Mouse (Mus musculus) neural tube, embryonic 14.5 days (tissue): ENCODE results near the gene Cldn8. TPM values are rescaled to one million over a fixed set of nuclear protein-coding genes. Genes with fewer than 3 reads are reported as not detected.

Experiments used
- polyA plus RNA-seq: library from polyadenylated mRNA; unstranded; fragments of >200 nt; fragmentation: Nextera tagmentation; extraction: Ambion mirVana; gene quantifications from 2 replicates; pipeline ENCODE4 v1.2.1, GENCODE M21; 2014

The Cldn8 gene
- polyA plus RNA-seq, 1 experiment from 2014 or later, result not detected

Other genes with a start within 250 kb of the Cldn8 start
- gene Cldn17, start 56.2 kb downstream of the Cldn8 start, polyA plus RNA-seq, result not detected in 2 replicates
- gene Krtap24-1, start 49.1 kb upstream of the Cldn8 start, polyA plus RNA-seq, result not detected in 2 replicates
- gene 2310079G19Rik, start 64.5 kb upstream of the Cldn8 start, polyA plus RNA-seq, result not detected in 2 replicates
- gene Krtap26-1, start 84.6 kb upstream of the Cldn8 start, polyA plus RNA-seq, result not detected in 2 replicates
- gene Krtap27-1, start 108.5 kb upstream of the Cldn8 start, polyA plus RNA-seq, result not detected in 2 replicates
- gene 2310061N02Rik, start 144.8 kb upstream of the Cldn8 start, polyA plus RNA-seq, result not detected in 2 replicates
- gene Krtap13-1, start 165.7 kb upstream of the Cldn8 start, polyA plus RNA-seq, result not detected in 2 replicates
- not detected in 2 replicates for gene Krtap13, start 188.5 kb upstream of the Cldn8 start, polyA plus RNA-seq
- not detected in 2 replicates for gene 2310034C09Rik, start 195.7 kb upstream of the Cldn8 start, polyA plus RNA-seq
- gene 2310057N15Rik, start 211.0 kb upstream of the Cldn8 start, polyA plus RNA-seq, result not detected in 2 replicates
- not detected in 2 replicates for gene Gm5965, start 214.7 kb upstream of the Cldn8 start, polyA plus RNA-seq
- gene Gm20741, start 249.0 kb upstream of the Cldn8 start, polyA plus RNA-seq, result not detected in 2 replicates